Mouse (Mus musculus) ovary, postnatal 10 days (tissue): ENCODE results near the gene Nfkbil1.

ENCODE experiments used
- DNase-seq: peaks from one replicate; pipeline ENCODE4 v3.0.0; 2022; ENCODE audit warnings: low spot score

Gene Nfkbil1

DNA sequence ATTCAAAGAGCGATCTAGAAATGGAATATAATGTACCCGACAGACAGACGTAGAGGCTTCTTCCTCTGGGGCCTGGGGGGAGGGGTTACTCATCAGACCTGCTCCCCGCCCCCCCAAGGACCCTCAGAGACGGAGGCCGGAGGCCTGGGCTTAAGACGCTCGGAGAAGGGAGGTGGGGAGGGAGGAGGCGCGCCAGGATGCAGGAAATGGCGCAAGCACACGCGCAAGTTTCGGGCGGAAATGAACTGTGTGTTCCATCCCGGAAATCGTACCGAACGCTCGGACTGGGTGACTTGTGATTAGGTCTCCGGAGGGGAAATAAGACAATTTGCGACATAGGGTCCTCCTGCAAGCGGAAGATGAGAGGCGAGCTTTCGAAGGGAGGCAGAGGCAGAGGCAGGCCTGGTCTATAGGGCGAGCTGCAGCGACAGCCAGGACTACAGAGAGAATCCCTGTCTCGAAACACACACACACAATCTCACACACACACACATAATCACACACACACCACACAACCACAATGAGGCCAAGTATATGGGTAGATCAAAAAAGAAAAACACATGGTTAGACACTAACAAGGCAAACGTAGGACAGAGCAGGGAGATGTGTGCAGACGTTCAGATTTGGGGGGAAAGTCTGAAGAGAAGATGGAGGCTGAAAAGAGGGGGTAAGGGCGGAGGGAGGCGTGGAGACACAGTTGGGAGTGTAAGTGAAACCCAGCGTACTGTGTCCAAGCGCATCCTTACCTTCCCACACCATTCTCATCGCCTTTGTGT is at the start of gene Nfkbil1:
Gene Nfkbil1, minus strand, starts transcription at position 179 of the 776 bp plus-strand sequence.
- DNase-seq: peak; percentile 61

DNA sequence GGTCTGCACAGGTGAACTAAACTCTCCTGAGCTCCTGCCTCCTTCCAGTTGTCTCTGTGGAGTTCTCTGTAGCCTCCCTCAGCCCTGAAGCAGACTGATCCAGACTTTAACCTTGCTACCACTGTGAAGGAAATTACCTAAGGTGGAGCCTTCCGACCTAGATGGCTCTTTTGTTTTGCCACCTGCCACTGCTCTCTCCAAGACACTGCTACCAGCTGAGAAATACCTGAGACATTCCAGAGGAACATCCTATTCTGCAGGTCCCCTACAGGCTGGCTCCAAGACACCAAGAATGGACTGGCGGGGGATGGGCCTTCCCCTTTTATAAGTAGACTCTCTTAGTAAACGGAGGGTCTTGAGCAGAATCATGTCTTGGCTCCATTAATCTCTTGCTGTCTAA is 44.7 kb upstream of the Nfkbil1 start:
- no peak for DNase-seq

DNA sequence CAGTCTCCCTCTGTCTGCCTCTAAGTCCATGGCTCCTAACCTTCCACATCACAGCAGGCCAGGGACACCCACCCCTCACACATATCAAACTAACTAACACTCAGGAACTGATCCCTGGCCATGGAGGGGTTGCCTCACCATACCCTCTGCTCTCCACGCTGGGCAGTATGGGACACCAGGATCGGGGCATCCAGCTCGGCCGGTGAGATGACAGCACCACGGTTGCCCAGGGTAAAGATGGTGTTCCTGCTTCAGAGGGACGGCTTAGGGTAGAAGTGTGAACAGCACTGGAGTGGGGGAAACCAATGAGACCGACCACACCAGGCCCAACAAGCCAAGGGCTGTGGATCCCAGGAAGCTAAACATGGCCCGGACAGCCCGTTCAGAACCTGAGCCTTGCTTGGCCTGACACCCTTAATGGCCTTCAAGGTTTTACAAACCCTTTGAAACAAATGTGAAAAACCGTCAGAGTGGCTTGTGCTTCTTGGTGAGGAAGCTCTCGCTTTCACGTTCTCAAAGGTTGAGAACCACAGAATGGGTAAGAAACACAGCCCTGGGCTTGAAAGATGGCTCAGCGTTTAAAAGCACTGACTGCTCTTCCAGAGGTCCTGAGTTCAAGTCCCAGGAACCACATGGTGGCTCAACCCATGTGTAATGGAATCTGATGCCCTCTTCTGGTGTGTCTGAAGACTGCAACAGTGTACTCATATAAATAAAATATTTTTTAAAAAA is 43.5 kb upstream of the Nfkbil1 start:
- DNase-seq: no peak

DNA sequence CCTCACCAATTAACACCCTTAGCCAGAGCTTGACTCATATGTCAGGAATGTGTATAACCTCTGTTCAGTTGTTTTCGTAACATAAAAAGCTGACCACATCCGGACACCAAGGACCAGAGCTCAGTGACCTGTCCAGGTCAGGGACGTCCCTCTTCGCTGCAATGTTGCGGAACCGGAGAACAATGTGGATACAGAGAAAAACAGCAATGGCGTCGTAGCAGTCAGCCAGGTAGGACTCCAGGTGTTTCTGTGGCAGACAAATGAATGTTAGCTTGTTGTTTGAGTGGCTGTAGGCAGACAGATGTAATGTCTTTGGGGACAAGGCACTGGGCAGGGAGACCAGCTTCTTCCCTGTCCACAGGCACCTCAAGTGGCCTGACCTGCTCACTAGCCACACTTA is 42.5 kb upstream of the Nfkbil1 start:
- no peak for DNase-seq

DNA sequence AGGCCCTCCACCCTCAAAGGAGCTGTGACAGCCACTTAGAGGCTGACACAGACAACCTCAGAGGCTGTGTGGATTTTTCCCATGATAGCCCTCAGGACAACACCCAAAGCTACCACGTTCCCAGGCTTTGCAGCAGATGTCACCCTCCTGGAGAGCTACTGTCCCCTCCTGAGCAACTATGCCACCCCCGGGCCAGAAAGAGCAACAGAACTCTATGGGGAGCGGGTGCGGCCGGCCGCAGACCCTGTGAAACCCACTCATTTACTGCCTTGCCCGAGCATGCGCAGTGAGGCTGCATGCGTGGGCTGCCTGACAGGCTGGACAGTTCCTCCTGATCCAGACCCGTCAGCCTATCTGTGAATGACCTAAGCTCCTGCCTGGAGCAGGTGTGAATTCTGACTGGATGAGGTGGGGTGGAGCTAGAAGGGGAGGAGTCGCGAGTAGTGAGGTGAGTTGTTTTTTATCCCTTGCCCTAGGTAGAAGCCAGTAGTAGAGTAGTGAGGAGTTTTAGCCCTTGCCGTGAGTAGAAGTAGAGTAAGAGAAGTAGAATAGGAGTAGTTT is 40.8 kb upstream of the Nfkbil1 start:
- DNase-seq: no peak

DNA sequence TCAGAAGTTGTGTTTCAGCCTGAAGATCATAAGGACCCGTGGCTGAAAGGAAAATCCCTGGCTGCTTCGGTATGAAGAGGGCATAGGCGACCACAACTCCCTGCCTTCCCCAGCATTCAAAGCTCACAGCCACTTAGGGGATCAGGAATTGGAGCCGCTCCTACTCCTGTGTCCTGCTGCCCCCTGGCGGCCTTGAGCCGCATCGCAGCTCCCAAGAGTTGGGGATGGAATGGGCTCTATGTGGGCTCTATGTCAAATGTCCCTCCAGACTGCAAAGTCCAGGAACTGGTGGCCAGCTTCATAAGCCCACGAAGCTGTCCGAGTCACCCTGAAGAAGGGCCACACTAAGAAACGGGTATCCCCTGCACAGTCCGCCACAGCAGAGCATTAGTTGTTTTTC is 39.2 kb upstream of the Nfkbil1 start:
- peak; percentile 75 for DNase-seq

DNA sequence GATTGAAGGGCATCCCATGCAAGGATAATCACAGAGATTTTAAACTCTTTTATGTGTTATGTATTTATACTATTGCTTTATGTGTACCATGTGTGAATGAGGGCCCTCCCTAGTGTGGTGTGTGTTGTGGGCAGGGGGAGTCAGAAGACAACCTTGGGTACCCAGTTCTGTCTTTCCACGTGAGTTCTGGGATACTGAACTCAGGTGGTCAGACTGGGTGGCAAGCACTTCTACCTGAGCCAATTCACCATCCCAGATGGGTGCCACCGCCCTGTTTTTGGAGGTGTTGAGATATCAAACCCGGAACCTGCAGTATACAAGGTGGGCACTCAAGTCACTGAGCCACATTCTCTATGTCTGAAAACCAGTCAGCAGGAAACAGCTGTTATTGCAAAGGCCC is 36.7 kb upstream of the Nfkbil1 start:
- no peak for DNase-seq

DNA sequence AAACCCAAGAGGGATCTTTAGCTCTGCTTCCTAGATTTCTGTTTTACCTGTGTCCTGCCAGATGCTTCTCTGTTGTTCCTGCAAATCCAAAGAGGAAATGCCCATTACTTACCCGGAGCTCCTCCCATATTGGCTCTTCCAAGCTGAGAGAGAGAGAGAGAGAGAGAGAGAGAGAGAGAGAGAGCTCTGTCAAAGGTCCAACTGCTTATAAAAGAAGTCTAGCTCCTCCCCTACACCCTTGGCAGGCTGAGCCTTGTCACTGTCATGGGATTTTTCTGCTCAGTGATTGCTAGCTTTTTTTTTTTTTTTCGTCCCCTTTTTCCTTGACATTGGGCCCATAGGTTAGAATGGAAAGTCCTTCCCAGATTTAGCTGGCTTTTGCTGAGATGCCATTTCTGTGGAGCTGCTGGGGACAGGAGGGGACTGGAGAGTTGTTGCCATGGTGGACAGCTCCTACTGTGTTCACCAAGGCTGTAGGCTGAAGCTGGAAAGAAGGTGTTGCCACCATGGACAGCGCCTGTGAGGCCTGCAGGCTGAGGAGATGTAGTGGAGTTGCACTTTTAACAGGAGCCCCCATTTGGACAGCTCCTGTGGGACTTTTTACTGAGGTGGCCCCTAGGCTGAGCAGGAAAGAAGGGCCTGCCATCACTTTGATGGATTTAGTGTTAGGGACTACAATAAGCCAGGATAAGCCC is 34.2 kb upstream of the Nfkbil1 start:
- no peak for DNase-seq

DNA sequence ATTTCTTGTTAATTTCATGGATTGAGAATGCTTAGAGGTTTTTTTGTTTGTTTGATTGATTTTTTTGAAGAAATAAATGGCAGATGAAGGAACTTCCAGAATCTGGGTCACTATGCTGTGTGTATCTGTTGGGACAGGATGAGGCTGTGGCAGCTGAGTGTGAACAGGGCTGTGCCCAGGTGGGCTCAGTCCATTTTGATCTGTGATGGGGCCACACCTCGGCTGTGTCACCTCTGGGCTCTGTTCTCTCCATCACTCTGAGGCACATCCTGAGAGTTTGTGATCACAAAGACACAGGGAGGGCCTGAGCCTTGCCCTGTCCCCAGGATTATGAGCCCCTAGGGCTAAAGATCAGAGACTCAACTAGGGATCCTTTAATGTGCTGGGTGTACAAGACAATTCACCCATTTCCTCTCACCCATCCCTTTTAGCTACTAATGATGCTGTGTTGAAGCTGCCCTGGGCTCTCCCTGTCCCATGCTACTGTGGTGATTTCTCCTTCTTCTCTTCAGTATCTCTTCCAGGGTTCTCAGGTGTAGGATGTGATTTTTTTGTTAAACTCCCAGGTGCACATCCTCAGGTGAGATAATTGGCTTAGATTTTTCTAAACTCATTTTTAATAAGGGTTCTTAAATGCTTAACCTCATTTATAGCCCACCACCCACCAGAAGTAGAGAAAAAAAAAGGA is 32.0 kb upstream of the Nfkbil1 start:
- no peak for DNase-seq

DNA sequence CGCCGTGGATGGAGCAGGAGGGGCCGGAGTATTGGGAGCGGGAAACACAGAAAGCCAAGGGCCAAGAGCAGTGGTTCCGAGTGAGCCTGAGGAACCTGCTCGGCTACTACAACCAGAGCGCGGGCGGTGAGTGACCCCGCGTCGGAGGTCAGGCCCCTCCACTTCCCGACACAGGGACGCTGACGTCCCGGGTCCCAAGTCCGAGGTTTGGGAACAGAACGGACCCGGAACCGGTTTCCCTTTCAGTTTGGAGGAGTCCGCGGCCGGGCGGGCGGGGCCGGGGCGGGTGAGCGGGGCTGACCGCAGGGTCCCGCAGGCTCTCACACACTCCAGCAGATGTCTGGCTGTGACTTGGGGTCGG is 27.9 kb upstream of the Nfkbil1 start:
- no peak for DNase-seq

DNA sequence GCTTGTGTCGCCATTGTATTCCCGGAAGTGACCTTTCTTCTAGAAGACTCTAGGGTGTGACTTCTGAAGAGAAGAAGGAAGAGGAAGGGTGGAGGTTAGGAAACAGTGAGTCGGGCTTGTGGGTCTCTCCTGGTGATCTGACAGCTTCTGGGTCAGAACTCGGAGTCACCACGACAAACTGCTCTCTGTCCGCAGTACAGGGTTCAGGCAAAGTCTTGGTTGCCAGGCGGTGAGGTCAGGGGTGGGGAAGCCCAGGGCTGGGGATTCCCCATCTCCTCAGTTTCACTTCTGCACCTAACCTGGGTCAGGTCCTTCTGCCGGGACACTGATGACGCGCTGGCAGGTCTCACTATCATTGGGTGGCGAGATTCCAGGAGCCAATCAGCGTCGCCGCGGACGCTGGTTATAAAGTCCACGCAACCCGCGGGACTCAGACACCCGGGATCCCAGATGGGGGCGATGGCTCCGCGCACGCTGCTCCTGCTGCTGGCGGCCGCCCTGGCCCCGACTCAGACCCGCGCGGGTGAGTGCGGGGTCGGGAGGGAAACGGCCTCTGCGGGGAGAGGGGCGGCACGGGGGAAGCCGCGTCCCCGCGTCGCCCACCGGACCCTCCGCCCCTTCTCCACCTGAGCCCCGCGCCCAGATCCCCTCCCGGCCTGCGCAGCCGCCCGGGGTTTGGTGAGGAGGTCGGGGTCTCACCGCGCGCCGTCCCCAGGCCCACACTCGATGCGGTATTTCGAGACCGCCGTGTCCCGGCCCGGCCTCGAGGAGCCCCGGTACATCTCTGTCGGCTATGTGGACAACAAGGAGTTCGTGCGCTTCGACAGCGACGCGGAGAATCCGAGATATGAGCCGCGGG is 27.3 kb upstream of the Nfkbil1 start, which contains the start of gene H2-D1:
Gene H2-D1, plus strand, starts transcription at position 67 of the 859 bp plus-strand sequence.
- DNase-seq: peak; percentile 98

DNA sequence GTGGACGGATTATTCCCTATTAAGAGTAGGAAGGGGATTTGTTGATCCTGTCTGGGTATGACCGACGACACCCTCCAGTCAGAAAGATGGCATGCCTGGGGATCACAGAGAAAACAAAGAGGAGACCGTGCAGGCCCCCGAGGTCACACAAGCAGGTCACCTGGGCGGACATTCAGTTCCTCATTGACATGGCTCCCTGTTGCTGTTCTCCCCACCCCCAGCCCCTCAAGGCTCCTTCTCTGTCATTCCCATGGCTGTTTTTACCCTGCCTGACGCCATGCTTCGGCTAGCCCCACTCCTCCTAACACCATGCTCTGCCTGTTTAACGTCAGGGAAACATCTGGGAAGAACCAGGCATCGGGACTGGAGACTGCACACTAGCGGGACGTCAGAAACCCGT is 26.1 kb upstream of the Nfkbil1 start:
- DNase-seq: no peak

DNA sequence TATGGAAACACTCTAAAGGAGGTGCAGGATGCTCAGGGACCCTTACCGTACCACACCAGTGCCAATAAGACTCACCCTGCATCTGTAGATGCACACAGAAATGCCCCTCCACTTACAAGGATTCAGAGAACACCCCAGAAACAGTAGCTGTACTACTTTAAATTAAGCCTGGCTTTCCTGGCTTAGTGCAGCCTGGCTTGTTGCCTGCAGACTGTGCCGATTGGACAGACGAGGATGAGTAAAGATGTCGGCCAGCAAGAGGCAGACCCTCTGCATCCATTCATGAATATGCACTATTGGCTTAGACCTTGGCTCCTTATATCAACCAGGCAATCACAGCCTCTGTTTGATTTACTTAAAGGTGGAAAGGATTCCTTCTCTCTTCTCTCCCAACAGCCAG is 24.0 kb upstream of the Nfkbil1 start:
- no peak for DNase-seq

DNA sequence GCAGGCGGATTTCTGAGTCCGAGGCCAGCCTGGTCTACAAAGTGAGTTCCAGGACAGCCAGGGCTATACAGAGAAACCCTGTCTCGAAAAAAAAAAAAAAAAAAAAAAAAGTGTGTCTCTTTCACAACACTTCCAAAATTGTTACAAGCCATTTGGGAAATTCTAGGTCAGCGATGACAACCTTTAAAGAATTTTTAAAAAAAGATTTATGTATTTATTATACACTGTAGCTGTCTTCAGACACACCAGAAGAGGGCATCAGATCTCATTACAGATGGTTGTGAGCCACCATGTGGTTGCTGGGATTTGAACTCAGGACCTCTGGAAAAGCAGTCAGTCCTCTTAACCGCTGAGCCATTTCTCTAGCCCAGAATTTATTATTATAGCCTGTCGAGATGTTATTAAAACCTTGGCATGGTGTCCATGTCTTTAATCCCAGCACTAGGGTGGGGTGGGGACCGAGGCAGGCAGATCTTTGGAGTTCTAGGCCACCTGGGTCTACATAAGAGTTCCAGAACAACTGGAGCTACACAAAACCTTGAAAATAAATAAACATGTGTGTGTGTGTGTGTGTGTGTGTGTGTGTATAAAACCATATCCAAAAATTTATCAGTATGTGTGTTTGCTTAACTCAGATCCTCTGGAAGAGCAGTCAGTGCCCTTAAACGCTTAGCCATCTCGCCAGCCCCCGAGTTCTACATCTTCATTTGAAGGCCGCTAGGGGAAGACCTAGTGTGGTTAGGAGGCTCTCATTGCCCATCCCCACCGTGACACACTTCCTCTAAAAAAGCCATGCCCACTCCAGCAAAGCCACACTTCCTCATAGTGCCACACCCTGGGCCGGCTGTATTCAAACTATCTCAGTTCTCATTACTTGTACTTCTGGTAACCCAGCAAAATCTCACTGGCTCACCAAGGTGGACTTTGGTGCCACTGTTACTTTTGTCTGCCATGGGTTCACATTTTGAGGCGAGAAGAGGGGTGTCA is 23.2 kb upstream of the Nfkbil1 start:
- DNase-seq: no peak

DNA sequence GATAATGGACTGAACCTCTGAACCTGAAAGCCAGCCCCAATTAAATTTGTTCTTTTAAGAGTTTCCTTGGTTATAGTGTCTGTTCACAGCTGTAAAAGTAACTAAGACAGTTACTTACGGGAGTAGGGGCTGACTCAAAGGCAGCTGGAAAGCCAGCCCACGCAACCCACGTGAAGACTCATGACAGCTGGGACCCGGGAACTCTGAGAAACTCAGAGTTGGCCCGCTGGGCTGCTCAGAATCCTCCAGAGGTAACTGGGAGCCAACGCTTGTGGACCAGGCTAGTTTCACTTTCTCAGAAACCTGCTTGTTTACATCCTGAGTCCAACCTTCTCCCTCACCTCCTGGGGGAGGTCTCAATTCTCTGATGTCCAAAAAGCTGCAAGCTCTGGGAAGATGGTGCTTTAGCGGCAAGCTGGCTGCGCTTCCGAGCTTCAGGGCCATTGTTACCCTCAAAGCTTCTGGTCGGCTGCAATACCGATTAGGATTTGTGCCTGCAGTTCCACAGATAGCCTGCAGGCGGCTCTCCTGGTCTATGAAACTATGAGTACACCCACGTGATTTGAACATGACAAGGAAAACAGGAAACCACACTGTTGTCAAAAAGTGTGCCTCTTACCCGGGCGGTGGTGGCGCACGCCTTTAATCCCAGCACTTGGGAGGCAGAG is 22.4 kb upstream of the Nfkbil1 start:
- peak; percentile 67 for DNase-seq

DNA sequence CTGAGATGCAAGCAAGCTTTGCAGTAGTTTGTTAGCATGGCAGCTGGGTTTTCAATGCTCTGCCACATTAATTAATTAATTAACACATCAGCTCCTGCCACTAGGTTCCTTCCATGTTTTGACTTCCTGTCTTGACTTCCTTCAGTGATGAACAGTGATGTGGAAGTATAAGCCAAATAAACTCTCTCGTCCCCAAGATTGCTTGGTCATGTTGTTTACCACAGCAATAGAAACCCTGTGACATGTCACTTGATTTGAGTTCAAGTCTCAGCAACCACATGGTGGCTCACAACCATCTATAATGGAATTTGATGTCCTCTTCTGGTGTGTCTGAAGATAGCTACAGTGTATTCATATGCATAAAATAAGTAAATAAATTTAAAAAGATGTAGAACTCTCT is 21.8 kb upstream of the Nfkbil1 start:
- DNase-seq: no peak

DNA sequence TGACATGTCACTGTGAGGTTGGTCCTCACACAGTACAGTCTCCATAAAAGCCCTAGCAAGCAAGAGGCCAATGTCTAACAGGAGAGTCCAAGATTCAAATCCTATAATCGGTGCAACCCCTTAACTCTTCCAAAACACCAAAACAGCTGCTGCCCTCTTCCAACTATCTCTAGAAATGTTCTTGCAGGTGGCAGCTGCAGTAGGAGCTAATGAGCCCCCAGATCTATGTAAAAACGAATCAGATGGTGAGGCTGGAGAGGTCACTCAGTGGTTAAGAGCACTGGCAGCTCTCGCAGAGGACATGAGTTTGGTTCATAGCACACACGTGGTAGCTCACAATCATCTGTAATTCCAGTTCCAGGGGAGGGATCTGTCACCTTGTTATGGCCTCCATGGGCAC is 20.1 kb upstream of the Nfkbil1 start:
- no peak for DNase-seq

DNA sequence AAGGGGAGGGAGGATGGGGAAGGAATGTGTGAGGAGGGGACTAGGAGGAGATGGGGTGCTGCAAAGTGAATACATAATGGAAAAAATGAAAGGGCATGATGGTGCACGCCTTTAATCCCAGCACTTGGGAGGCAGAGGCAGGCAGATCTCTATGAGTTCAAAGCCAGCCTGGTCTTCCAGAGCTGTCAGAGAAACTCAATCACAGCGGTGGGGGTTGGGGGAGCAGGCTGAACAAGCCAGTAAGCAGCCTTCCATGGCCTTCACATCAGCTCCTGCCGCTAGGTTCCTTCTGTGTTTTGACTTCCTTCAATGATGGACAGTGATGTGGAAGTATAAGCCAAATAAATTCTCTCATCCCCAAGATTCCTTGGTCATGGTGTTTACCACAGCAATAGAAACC is 19.7 kb upstream of the Nfkbil1 start:
- no peak for DNase-seq
